Mouse (Mus musculus) fibroblast of lung, adult 2 months (primary cell): Measurements from ENCODE around the gene Zmat3.

ENCODE experiments used
- DNase-seq: peaks from one replicate; pipeline ENCODE4 v3.0.0-alpha.2; 2011; ENCODE audit warnings: low read depth

Gene Zmat3

DNA sequence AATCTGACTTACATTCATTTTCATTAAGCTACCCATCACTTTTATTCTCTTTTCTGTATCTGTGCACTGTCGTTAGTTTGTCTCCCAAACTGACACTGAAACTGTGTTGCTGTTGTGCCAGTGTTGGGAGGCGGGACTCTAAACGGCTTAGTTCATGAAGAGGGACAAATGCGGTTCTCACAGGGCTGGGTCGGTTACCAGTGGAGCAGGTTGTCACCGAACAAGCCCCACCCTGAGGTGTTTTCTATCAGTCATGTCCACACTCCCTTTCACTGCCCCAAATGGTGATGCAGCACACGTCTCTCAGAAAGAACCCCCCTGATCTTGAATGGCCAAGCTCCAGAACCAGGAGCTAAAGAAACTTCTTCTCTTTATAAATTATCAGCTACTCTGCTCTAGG, 6.1 kb upstream of the Zmat3 start:
- DNase-seq = no peak

DNA sequence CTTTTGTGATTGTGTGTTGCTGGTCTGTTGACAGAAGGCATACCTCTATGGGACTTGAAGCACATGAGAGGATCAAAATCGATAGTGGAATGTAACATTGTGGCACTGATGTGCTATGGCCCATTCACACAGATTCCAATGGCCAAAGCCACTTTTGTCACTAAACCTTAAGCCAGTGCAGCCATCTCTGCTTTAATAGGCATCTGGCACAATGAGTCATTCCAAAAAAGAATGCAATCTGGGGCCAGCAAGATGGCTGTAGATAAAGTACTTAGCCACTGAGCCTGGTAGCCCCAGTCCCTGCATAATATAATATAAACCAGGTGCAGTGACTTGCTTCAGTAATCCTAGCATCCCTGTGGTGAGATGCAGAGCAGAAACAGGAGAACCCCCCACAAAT, 1.7 kb upstream of the Zmat3 start:
- no peak for DNase-seq

- DNase-seq = no peak
Measured at GRCm38 (mm10) chr3:32366246-32366734, 476 bp upstream of the Zmat3 start.

DNA sequence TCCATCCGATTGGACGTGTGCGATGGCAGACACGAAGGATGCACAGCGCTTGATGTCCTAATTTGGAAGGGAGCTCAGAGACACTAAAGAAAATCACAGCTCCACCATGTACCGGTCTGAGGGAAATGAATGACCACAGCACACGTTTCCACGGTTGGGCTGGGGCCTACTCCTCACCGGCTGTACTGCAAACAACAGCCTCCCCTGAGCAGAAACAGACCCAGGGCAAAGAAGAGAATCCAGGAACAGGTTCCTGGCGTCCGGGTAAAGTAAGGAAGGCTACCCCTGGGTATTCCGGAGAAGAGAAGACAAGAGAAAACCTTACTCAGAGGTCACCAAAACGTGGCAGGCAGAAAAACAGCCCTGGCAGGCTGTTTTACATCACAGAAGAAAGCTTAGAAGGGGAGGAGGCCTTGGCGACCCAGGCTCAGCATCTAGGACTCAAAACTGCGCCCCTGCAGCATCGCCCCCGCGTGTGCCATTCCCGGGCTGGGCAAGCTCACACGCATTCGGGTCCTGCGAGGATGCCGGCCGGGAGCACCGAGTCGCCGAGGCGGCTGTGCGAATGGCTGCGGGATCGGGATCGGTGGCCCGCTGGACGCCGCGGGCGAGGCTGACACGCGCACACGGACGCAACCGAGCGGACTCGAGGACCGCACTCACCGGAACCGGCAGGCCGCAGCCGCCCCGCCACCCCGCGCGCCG, 821 bp downstream of the Zmat3 start:
- DNase-seq = no peak

DNA sequence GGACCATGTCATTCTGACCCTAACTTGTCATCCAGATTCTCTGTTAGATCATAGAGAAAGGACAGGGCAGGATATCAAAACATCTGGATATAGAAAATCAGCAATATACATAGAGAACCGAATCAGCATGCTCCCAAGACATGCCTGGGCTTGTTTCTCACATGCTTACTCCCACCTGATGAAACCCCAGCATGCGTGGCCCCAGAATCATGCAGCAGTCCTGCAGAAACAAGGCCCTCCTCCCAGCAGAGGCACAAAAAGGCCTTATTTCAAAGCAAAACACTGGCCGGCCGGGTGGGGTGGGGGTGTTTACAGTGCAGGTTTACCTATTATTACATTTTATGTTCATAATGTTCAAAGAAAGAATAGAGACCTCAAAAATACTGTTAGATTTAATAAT, 1.6 kb downstream of the Zmat3 start:
- peak; percentile 51 for DNase-seq

- no peak for DNase-seq
Measured at GRCm38 (mm10) chr3:32361221-32361620, 4.6 kb downstream of the Zmat3 start.

DNA sequence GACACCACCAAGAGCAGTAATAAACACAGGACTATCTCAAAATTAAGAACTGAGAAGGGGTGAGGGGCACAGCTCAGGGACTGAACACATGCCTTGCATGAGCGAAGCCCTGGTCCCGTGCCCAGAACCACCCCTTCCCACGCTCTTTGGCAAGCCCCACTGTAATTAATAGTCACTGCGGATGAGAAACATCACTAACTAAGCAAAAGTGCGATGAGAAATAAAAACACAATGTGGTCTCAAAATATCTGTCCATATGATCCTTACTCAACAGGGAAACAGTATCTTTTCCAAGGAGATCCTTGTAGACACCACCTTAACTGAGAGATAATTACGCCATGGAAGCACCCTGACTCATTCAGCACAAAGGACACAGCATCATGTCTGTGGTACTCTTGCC, 17.9 kb downstream of the Zmat3 start:
- no peak for DNase-seq

GRCm38 (mm10) chr3:32345249-32345648, 20.6 kb downstream of the Zmat3 start:
- DNase-seq = no peak

DNA sequence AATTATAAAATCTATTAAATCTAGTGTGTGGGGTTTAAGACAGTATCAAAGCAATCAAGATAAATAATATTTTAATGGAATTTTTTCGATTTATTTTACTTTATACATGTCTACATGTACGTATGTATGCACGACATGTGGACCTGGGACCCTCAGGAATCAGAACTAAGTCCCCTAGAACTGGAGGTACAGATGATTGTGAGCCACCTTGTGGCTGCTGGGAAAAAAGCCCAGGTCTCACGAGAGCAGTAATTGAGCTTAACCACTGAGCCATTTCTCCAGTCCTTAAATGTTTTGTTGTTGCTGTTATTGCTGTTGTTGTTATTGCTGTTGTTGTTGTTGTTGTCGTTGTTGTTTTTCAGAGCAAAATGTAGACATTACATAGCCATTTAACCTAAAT, 21.0 kb downstream of the Zmat3 start:
- no peak for DNase-seq

- DNase-seq = no peak
Measured at GRCm38 (mm10) chr3:32343371-32343770, 22.4 kb downstream of the Zmat3 start.

DNA sequence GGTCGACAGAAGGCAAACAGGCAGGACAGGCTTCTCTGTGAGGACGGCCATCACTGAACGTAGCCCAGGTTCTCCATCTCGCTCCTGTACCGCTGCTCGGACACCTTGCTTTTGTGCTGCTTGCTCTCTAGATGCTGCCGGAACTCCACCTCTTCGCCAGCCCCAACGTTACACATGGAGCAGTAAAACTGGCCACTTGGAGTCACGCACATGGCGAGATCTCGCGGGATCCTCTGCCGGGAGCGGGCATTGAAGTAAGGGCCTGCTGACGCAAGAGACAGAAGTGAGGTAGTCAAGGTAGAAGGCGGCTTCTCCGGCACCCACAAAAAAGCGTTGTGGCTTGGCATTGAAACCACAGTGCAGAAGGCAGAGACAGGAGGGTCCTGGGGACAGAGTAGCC, 24.4 kb downstream of the Zmat3 start:
- DNase-seq = no peak

- DNase-seq = no peak
Measured at GRCm38 (mm10) chr3:32338231-32338630, 27.6 kb downstream of the Zmat3 start.

DNA sequence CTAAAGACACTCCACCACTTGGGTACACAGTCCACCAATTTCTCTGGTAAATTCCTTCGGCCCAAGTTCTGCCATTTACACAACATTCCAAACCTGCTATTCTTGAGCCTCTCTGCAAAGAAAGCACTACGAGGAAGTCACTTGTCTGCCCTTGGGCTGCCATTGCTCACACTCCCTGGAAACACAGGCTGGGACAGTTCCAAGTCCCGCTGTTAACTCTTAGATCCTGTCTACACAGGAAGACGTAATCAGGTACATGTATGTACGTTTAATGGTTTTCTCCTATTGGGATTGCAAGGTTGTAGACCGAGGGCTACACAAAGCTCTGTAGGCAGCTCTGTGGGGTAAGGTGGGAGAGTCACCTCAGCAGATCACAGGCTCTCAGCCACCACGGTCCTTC, 28.0 kb downstream of the Zmat3 start:
- no peak for DNase-seq

DNA sequence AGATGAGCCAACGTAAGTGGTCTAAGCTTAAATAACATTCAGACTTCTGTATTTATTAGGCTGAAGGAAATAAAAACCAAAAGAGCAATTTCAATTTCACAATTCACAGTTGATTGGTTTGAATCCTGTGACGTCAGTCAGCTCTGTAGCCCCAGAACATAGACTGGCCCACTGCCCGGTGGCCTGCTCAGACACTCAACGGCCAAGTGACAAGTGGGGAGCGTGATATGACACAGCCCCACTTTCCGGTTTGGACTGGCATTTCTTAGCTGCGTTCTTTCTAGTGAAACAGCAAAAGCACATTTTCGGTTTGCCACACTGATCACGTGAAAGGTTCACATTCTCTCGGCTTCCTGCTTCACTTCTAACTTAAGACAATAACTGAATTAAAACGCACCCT, 30.9 kb downstream of the Zmat3 start:
- no peak for DNase-seq

GRCm38 (mm10) chr3:32333456-32334086, 32.2 kb downstream of the Zmat3 start:
- peak; percentile 43 for DNase-seq

DNA sequence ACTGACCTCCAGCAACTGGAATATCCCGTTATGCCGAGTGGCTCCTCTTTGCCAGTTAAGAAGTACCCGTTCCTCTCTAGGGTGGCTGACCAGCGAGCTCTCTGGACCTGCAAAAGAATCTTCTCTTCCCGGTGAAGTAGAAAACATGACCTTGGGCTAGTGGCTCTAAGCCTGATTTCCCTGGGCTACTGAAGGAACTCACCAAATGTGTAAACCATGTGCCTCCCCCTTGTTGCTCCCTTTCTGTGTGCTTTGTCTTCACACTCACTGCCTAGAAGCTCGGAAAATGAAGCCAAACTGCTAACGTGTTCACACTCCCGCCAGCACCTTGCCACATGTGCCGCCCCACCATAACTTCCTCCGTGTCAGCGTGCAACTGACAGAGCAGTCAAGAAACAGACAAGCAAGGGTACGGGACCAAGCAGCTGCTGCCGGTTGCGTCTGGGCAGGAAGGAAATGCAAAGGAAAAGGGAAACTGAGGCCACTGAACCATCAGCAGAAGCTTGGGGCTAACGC, 47.9 kb downstream of the Zmat3 start:
- no peak for DNase-seq

DNA sequence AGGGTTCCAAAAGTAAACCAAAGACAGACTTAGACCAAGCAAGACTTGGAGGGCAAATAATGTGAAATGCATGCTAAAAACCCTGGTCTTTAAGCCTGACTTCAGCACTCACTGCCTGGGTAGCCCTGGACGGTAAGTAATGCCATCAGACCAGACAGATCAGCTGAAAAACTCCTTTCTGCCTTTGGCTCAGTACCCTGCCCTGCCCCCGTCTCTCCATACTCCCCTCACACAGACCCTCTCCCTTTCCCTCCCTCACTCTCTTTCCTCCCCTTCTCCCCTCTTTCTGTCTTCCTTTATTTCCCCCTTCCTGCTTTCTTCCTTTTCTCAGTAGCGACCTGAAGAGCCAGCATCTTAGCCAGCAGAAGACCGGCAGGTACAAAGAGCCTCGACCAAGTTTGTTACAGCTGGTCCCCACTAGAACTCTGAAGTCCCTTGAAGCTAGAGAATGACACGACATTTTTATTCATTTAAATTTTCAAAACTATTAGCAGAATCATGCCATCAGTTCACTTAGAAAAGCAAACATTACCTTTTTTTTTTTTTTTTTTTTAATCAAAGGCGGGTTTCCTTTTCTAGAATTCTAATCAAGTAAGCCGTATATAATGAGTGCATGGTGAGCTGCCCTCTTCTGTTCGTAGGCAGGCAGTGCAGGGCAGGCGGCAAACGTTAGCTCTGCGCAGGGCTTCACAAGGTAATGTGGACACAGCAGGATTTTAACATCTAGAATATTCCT, 48.5 kb downstream of the Zmat3 start:
- no peak for DNase-seq

DNA sequence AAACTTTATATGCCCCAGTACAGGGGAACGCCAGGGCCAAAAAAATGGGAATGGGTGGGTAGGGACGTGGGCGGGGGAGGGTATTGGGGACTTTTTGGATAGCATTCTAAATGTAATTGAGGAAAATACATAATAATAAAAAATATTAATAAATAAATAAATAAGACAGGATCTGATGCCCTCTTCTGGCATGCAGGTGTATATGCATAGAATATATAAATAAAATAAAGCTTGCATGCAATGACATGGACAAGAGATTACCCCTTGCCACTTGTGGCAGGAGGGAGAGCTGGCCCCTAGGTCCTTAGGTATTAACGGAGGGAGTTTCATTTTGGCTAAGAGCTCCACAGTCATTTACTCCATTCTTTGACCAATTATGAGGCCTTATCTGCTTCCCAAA, 51.1 kb downstream of the Zmat3 start:
- no peak for DNase-seq

GRCm38 (mm10) chr3:32304171-32304570, 61.6 kb downstream of the Zmat3 start:
- DNase-seq = no peak

DNA sequence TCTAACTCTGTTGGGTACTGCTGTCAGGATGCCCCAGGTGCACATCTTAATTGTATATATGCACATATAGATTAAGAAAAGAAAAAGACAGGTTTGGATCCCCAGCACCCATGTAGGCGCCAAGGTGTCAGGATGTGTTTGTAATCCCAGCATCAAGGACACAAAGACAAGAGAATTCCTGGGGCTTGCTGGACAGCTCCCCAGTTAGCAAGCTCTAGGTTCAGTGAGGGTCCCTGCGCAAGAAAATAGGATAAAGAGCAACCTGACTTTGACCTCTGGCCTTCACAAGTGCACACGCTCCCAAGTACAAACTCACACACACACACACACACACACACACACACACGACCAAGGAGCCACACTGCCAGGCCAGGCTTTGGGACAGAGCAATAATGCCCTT, 73.8 kb downstream of the Zmat3 start:
- DNase-seq = no peak
